Mouse (Mus musculus) NIH3T3 (cell line): Measurements from ENCODE around the gene Zfp799.
A peak's percentile ranks its signal among the peaks of the same experiment; 100 is the strongest.

ENCODE experiments used
- DNase-seq: peaks from one replicate; pipeline ENCODE4 v3.0.0-alpha.2; 2012; ENCODE audit warnings: low read depth

Zfp799 gene

DNA sequence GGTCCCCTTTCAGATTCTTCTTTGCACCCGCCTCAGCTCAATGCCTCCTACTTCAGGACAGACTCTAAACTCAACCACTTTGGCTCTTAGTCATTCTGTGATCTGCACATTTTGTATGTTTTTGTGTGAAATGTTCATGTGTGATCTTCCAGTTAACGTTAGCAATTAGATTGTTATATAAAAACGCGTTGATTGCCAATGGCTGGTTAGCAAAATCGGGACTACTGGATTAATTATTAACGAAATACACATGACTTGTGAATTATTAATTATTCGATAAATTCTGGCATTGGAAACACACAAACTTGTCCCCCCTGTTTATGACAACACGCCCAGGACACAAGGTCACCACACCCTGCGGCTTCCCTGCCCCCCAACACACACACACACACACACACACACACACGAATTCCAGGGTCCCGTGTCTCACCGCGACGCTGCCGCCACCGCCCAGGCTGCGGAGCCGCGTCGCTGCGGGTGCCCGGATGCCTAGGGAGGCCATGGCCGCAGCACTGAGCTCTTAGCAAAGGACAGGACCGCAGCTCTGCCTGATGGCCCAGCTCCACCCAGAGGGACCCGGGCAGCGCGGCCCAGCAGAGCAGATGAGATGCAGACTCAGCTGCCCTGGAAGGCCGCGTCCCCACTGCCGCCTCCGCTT lies 42.5 kb downstream of the Zfp799 start:
- no peak for DNase-seq

- no peak for DNase-seq
These were observed 43.1 kb downstream of the Zfp799 start for GRCm38 (mm10) chr17:32786944-32787343.

GRCm38 (mm10) chr17:32785656-32786055 lies 44.4 kb downstream of the Zfp799 start:
- DNase-seq, result no peak

GRCm38 (mm10) chr17:32777564-32777963 lies 52.5 kb downstream of the Zfp799 start:
- no peak for DNase-seq

DNA sequence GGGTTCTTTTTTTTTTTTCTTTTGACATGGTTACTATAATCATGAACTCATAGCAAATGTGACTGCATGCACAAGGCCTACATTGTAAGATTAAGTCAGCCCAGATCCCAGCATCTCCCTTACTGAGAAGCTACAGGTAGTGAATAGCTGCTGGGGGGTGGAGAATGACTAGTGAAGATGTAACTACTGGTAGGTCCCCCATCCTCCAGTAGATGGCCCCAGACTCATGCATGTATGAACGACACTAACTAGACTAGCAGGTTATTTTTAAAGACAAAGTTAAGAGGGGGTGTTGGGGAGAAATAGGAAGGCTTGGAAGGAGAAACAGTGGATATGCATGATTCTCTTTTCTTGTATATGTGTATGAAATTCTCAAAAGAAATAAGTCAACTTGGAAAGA lies 58.8 kb downstream of the Zfp799 start:
- DNase-seq, result peak; percentile 9

DNA sequence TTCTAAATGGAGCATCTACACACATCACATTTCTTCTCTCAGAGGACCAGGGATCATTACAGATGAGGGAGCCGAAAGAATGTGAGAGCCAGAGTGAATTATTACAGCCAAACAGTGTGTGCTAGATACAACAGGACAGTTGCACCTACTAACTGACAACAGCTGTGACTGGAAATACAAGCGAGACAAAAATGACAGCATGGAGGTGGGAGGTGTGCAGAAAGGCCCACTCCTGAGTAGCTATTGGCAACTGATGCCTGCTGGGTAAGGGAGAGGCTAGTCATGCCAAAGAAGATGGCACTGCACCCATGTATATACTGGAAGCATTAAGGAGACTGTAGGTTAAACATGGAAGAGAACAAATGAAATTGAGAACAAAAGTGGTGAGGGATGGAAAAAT lies 63.6 kb downstream of the Zfp799 start:
- no peak for DNase-seq
